In the genomic region with DNA sequence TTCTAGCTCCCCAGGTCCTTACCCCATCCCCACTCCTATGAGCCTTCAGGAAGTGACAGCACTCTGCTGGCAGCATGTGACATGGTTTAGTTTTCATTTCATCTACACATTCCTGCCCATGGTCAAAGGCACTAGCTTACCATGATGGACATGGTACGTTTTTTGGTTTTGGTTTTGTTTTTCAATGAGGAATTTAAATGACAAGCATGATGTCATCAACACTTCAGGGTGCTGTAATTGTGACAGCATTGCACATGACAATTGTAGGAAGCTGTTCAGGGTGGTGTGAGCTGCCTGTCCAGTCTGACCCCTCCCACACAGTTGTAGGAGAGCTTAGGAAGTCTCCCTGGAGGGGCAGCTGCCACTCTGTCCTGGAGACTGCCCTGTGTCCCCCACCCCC, we compare ENCODE assay signal across 14 mouse cellular contexts.
A peak's percentile ranks its signal among the peaks of the same experiment; 100 is the strongest.
DNase-seq lines count a peak whose midpoint lies in the region; ATAC-seq and TF ChIP-seq lines count a peak whose summit lies in the region.
"Had no signal": no experiment of that assay in that cellular context is flagged by ENCODE, and none has a peak within 500 bp of the region (broad histone marks: within the 10 kb centered on the region; RNA-seq: fewer than 3 reads in every experiment).

No protein-coding gene starts in this region.

- peak; percentile 62; the same call in 1 of the 2 replicates for TF ChIP-seq EP300 in CH12.LX (IDR thresholded peaks at IDR 0.05; ENCODE audit: low read length)
- no peak for TF ChIP-seq EP300 in MEL (IDR thresholded peaks at IDR 0.05; ENCODE audit: low read depth in 1 of 2, low read length in 2 of 2)

- TF ChIP-seq POLR2A in CH12.LX (IDR thresholded peaks at IDR 0.05; ENCODE audit: low read depth, low read length) (no peak), MEL (IDR thresholded peaks at IDR 0.05; ENCODE audit: control insufficient read depth in 1 of 2, insufficient read depth in 1 of 2, low read depth in 1 of 2, low read length in 2 of 2, poor library complexity in 1 of 2) (no peak)

- 0 out of 2 replicates have a peak, but pooled peaks have one; percentile 24 for ATAC-seq in kidney, embryonic 15.5 days (replicated peaks; ENCODE audit: low FRiP score)
- ATAC-seq in liver, embryonic 15.5 days (ENCODE audit: insufficient read depth): no peak

- TF ChIP-seq CTCF in CH12.LX (conservative IDR thresholded peaks at IDR 0.05 in 1 of 2, IDR thresholded peaks at IDR 0.05 in 1 of 2; ENCODE audit: low read depth in 2 of 2, low read length in 2 of 2) (no peak), MEL (IDR thresholded peaks at IDR 0.05 in 2 of 3, conservative IDR thresholded peaks at IDR 0.05 in 1 of 3; ENCODE audit: control insufficient read depth in 1 of 3, insufficient read depth in 1 of 3, low read depth in 2 of 3, low read length in 3 of 3, poor library complexity in 1 of 3, severe bottlenecking in 1 of 3) (no peak)

- no peak overlapping the region for H3K4me2 ChIP-seq in kidney, embryonic 15.5 days
- peak overlapping the region; percentile 71 for H3K4me2 ChIP-seq in CH12.LX (ENCODE audit: insufficient read depth, low read depth, poor library complexity, severe bottlenecking)
- 0 out of 2 replicates have a peak overlapping the region, but pooled peaks have one; percentile 8 for H3K4me2 ChIP-seq in liver, embryonic 15.5 days
- H3K4me2 ChIP-seq: embryonic facial prominence, embryonic 13.5 days; neural tube, embryonic 13.5 days had no signal

- 48% methylated on average over 1 of the region's 1 CpGs for WGBS in kidney, embryonic 15.5 days
- WGBS in liver, embryonic 15.5 days (ENCODE audit: insufficient replicate concordance): 28% methylated on average over 1 of the region's 1 CpGs

- H3K9ac ChIP-seq in kidney, embryonic 15.5 days: no peak overlapping the region
- peak overlapping the region; percentile 12; the same call in 1 of the 2 replicates for H3K9ac ChIP-seq in CH12.LX (ENCODE audit: insufficient read depth, low read depth)
- no peak overlapping the region for H3K9ac ChIP-seq in MEL (ENCODE audit: control insufficient read depth, low read depth, low read length, poor library complexity, severe bottlenecking)
- H3K9ac ChIP-seq in liver, embryonic 15.5 days: no peak overlapping the region
- H3K9ac ChIP-seq: embryonic facial prominence, embryonic 13.5 days; neural tube, embryonic 13.5 days had no signal

- H3K9me3 ChIP-seq in kidney, embryonic 15.5 days (replicated peaks): no peaks in the 10 kb centered on the region
- H3K9me3 ChIP-seq in CH12.LX (replicated peaks; ENCODE audit: low read length) (no peaks in the 10 kb centered on the region), MEL (replicated peaks; ENCODE audit: insufficient read depth, low read length) (no peaks in the 10 kb centered on the region)
- no peaks in the 10 kb centered on the region for H3K9me3 ChIP-seq in liver, embryonic 15.5 days (replicated peaks)
- H3K9me3 ChIP-seq: embryonic facial prominence, embryonic 13.5 days; neural tube, embryonic 13.5 days had no signal

- TF ChIP-seq RAD21 in CH12.LX (IDR thresholded peaks at IDR 0.05; ENCODE audit: low read depth, low read length) (no peak), MEL (IDR thresholded peaks at IDR 0.05; ENCODE audit: low read depth, low read length) (no peak)

- in situ Hi-C loops in CH12.LX (cut with MboI; ENCODE audit: low pct_ligation_motif_present, low pct_unique_long_range_greater_than_20kb, low sequenced_read_pairs): no loop called here

- H3K36me3 ChIP-seq in kidney, embryonic 15.5 days: no peaks in the 10 kb centered on the region
- no peaks in the 10 kb centered on the region for H3K36me3 ChIP-seq in CH12.LX (replicated peaks in 1 of 2; ENCODE audit: control insufficient read depth in 1 of 2, insufficient read depth in 1 of 2, low read length in 1 of 2)
- H3K36me3 ChIP-seq in MEL (ENCODE audit: control insufficient read depth in 1 of 2, insufficient read depth in 2 of 2, low read length in 2 of 2): no peaks in the 10 kb centered on the region
- no peaks in the 10 kb centered on the region for H3K36me3 ChIP-seq in liver, embryonic 15.5 days (replicated peaks)
- H3K36me3 ChIP-seq: embryonic facial prominence, embryonic 13.5 days; neural tube, embryonic 13.5 days had no signal

- dilution Hi-C loops in CH12.LX (cut with MboI; ENCODE audit: extremely low pct_ligation_motif_present, extremely low pct_unique_long_range_greater_than_20kb, low sequenced_read_pairs): no loop called here

- no peak overlapping the region for H3K4me3 ChIP-seq in kidney, embryonic 15.5 days (replicated peaks)
- H3K4me3 ChIP-seq in CH12.LX (replicated peaks in 1 of 3; ENCODE audit: low read depth in 2 of 3, low read length in 2 of 3, poor library complexity in 1 of 3) (peak overlapping the region in 2 of 3 experiments; percentile 6 to 17), MEL (ENCODE audit: control insufficient read depth in 1 of 2, insufficient read depth in 1 of 2, low read depth in 2 of 2, low read length in 2 of 2) (peak overlapping the region; percentile 18 to 49; a peak in 3 of 4 replicates)
- no peak overlapping the region for H3K4me3 ChIP-seq in liver, embryonic 15.5 days (replicated peaks)
- H3K4me3 ChIP-seq: embryonic facial prominence, embryonic 13.5 days; neural tube, embryonic 13.5 days had no signal

- no peaks in the 10 kb centered on the region for H3K27me3 ChIP-seq in kidney, embryonic 15.5 days
- H3K27me3 ChIP-seq in CH12.LX (replicated peaks) (no peaks in the 10 kb centered on the region), MEL (ENCODE audit: control insufficient read depth in 1 of 2, insufficient read depth in 2 of 2, low read length in 2 of 2) (no peaks in the 10 kb centered on the region; a peak in 1 of 4 replicates)
- peaks cover 11% of the 10 kb centered on the region for H3K27me3 ChIP-seq in liver, embryonic 15.5 days
- H3K27me3 ChIP-seq: embryonic facial prominence, embryonic 13.5 days; neural tube, embryonic 13.5 days had no signal

- no peaks in the 10 kb centered on the region for H3K79me2 ChIP-seq in CH12.LX (replicated peaks; ENCODE audit: control insufficient read depth, extremely low read depth, insufficient read depth, poor library complexity, severe bottlenecking)
- H3K79me2 ChIP-seq in MEL (ENCODE audit: control insufficient read depth, insufficient read depth, low read length, poor library complexity): no peaks in the 10 kb centered on the region

- no peak overlapping the region for H3K27ac ChIP-seq in kidney, embryonic 15.5 days
- peak overlapping the region; percentile 63 for H3K27ac ChIP-seq in CH12.LX (ENCODE audit: insufficient read depth, low read depth)
- H3K27ac ChIP-seq in MEL (ENCODE audit: control insufficient read depth, low read depth, low read length): no peak overlapping the region
- H3K27ac ChIP-seq in liver, embryonic 15.5 days (replicated peaks): no peak overlapping the region
- H3K27ac ChIP-seq: embryonic facial prominence, embryonic 13.5 days; neural tube, embryonic 13.5 days had no signal

- DNase-seq in kidney, adult 9 months: no peak
- peak; percentile 65 for DNase-seq in CH12.LX (ENCODE audit: extremely low read depth)
- no peak for DNase-seq in MEL (ENCODE audit: low read depth, low spot score)
- DNase-seq in embryo, embryonic 11 days: no peak
- no peak for DNase-seq in thymus, postnatal 36 days
- DNase-seq in right cerebral cortex, postnatal 10 days (ENCODE audit: low spot score in 2 of 2): no peak
- DNase-seq: cerebellum, adult 9-11 months; gastrocnemius, postnatal 36 days; kidney, postnatal 4 days; right cerebral cortex, adult 18-20 months had no signal

- peaks cover 24% of the 10 kb centered on the region for H3K4me1 ChIP-seq in kidney, embryonic 15.5 days
- H3K4me1 ChIP-seq in CH12.LX (ENCODE audit: control insufficient read depth in 1 of 2, insufficient read depth in 2 of 2) (peaks cover 45 to 74% of the 10 kb centered on the region in 2 experiments), MEL (ENCODE audit: control insufficient read depth in 1 of 2, insufficient read depth in 2 of 2, low read length in 2 of 2) (peaks cover 0 to 4% of the 10 kb centered on the region in 2 experiments; a peak in 1 of 4 replicates)
- H3K4me1 ChIP-seq in liver, embryonic 15.5 days (replicated peaks): peaks cover 9% of the 10 kb centered on the region

TF ChIP-seq in CH12.LX, 34 proteins besides CTCF, POLR2A, EP300 and RAD21 (continues in another document):
- TF ChIP-seq SMC3 (IDR thresholded peaks at IDR 0.05; ENCODE audit: low read depth, low read length) (0 out of 2 replicates have a peak, but pooled peaks have one; percentile 12), RCOR1 (conservative IDR thresholded peaks at IDR 0.05; ENCODE audit: low read depth, low read length) (no peak), JUND (conservative IDR thresholded peaks at IDR 0.05; ENCODE audit: low read depth, low read length) (peak; percentile 74), CHD1 (IDR thresholded peaks at IDR 0.05; ENCODE audit: low read depth, low read length) (no peak), KAT2A (IDR thresholded peaks at IDR 0.05; ENCODE audit: insufficient replicate concordance, low read length) (no peak), GABPA (IDR thresholded peaks at IDR 0.05; ENCODE audit: insufficient replicate concordance, low read depth, low read length) (0 out of 2 replicates have a peak, but pooled peaks have one; percentile 28), HCFC1 (IDR thresholded peaks at IDR 0.05; ENCODE audit: low read depth, low read length) (no peak), SIN3A (IDR thresholded peaks at IDR 0.05; ENCODE audit: low read length) (peak; percentile 75), E2F4 (IDR thresholded peaks at IDR 0.05; ENCODE audit: insufficient replicate concordance, low read depth, low read length) (no peak), UBTF (IDR thresholded peaks at IDR 0.05; ENCODE audit: low read depth, low read length) (no peak)

TF ChIP-seq in MEL, 35 proteins besides CTCF, POLR2A, EP300 and RAD21:
- TF ChIP-seq USF1 (IDR thresholded peaks at IDR 0.05; ENCODE audit: low read depth, low read length): peak; percentile 9; the same call in 1 of the 2 replicates
- no peak for TF ChIP-seq NRF1 (IDR thresholded peaks at IDR 0.05; ENCODE audit: insufficient read depth, low read depth, low read length, poor library complexity, severe bottlenecking)
- TF ChIP-seq MXI1 (IDR thresholded peaks at IDR 0.05; ENCODE audit: low read depth, low read length): peak; percentile 22; the same call in 1 of the 2 replicates

Comparison
In these comparisons a context has a peak if more than half of its experiments do, and no peak if none do; other contexts are left out.
1. H3K4me3 ChIP-seq: peak in CH12.LX (2 of 3) and MEL (2 of 2); none in kidney, embryonic 15.5 days (single experiment) and liver, embryonic 15.5 days (single experiment).